Mouse (Mus musculus): ENCODE data around the gene Syt1. TPM values are rescaled to one million over a fixed set of nuclear protein-coding genes. Genes with fewer than 3 reads are reported as not detected.

The Syt1 gene
- polyA plus RNA-seq, 1 experiment from 2014 or later: 78.8 TPM

- H3K27ac ChIP-seq: no peak overlapping the region
- ATAC-seq (ENCODE audit: low FRiP score): no peak
- 64% methylated on average over 6 of the region's 6 CpGs for WGBS
- H3K36me3 ChIP-seq: no peaks in the 10 kb centered on the region
- no peaks in the 10 kb centered on the region for H3K27me3 ChIP-seq
- H3K9ac ChIP-seq: no peak overlapping the region
- H3K4me3 ChIP-seq: no peak overlapping the region
- no peak overlapping the region for H3K4me2 ChIP-seq
- no peaks in the 10 kb centered on the region for H3K9me3 ChIP-seq
- H3K4me1 ChIP-seq (replicated peaks): 0 out of 2 replicates have a peak, but pooled peaks cover 3% of the 10 kb centered on the region
Measured at GRCm38 (mm10) chr10:108815339-108815738, 195.4 kb downstream of the Syt1 start.

GRCm38 (mm10) chr10:108804380-108804779 lies 206.4 kb downstream of the Syt1 start:
- ATAC-seq (ENCODE audit: low FRiP score): no peak
- H3K4me1 ChIP-seq (replicated peaks): no peaks in the 10 kb centered on the region
- no peak overlapping the region for H3K4me2 ChIP-seq
- no peak overlapping the region for H3K27ac ChIP-seq
- no peaks in the 10 kb centered on the region for H3K27me3 ChIP-seq
- WGBS: 90% methylated on average over 1 of the region's 1 CpGs
- no peak overlapping the region for H3K4me3 ChIP-seq
- H3K36me3 ChIP-seq: no peaks in the 10 kb centered on the region
- no peaks in the 10 kb centered on the region for H3K9me3 ChIP-seq
- H3K9ac ChIP-seq: no peak overlapping the region

- 87% methylated on average over 7 of the region's 7 CpGs for WGBS
- Histone ChIP-seq H3K27me3 (no peaks in the 10 kb centered on the region), H3K9me3 (no peaks in the 10 kb centered on the region), H3K27ac (no peak overlapping the region), H3K4me1 (replicated peaks) (no peaks in the 10 kb centered on the region), H3K36me3 (no peaks in the 10 kb centered on the region), H3K9ac (no peak overlapping the region), H3K4me2 (no peak overlapping the region), H3K4me3 (no peak overlapping the region)
- ATAC-seq (ENCODE audit: low FRiP score): no peak
Measured at GRCm38 (mm10) chr10:108800776-108801175, 210.0 kb downstream of the Syt1 start.

GRCm38 (mm10) chr10:108798826-108799225 lies 212.0 kb downstream of the Syt1 start:
- ATAC-seq (ENCODE audit: low FRiP score): no peak
- Histone ChIP-seq H3K4me1 (replicated peaks) (no peaks in the 10 kb centered on the region), H3K9me3 (no peaks in the 10 kb centered on the region)

GRCm38 (mm10) chr10:108782817-108783216 lies 228.0 kb downstream of the Syt1 start:
- H3K9ac ChIP-seq: no peak overlapping the region
- WGBS: 74% methylated on average over 5 of the region's 5 CpGs
- no peak; the same call in 1 of the 2 replicates for ATAC-seq (ENCODE audit: low FRiP score)

More at GRCm38 (mm10) chr10:108798826-108799225, 212.0 kb downstream of the Syt1 start:
- Histone ChIP-seq H3K4me3 (no peak overlapping the region), H3K27me3 (no peaks in the 10 kb centered on the region), H3K4me2 (no peak overlapping the region), H3K27ac (no peak overlapping the region), H3K9ac (no peak overlapping the region), H3K36me3 (no peaks in the 10 kb centered on the region)
- 77% methylated on average over 4 of the region's 4 CpGs for WGBS

GRCm38 (mm10) chr10:108780614-108781013 lies 230.2 kb downstream of the Syt1 start:
- Histone ChIP-seq H3K4me1 (replicated peaks) (peaks cover 8% of the 10 kb centered on the region), H3K4me3 (no peak overlapping the region), H3K9ac (no peak overlapping the region), H3K27ac (no peak overlapping the region), H3K9me3 (no peaks in the 10 kb centered on the region), H3K27me3 (no peaks in the 10 kb centered on the region), H3K4me2 (no peak overlapping the region), H3K36me3 (no peaks in the 10 kb centered on the region)
- no peak for ATAC-seq (ENCODE audit: low FRiP score)
- 74% methylated on average over 3 of the region's 3 CpGs for WGBS

More at GRCm38 (mm10) chr10:108782817-108783216, 228.0 kb downstream of the Syt1 start:
- Histone ChIP-seq H3K27me3 (no peaks in the 10 kb centered on the region), H3K9me3 (no peaks in the 10 kb centered on the region), H3K36me3 (no peaks in the 10 kb centered on the region), H3K4me3 (no peak overlapping the region), H3K4me1 (replicated peaks) (no peaks in the 10 kb centered on the region; the same call in none of the 2 replicates), H3K27ac (no peak overlapping the region), H3K4me2 (no peak overlapping the region)

GRCm38 (mm10) chr10:108776735-108777134 lies 234.0 kb downstream of the Syt1 start:
- Histone ChIP-seq H3K4me1 (replicated peaks) (peaks cover 8% of the 10 kb centered on the region), H3K27me3 (no peaks in the 10 kb centered on the region), H3K9ac (no peak overlapping the region), H3K4me2 (no peak overlapping the region), H3K27ac (peak overlapping the region; percentile 66), H3K9me3 (no peaks in the 10 kb centered on the region), H3K36me3 (no peaks in the 10 kb centered on the region), H3K4me3 (no peak overlapping the region)
- ATAC-seq (ENCODE audit: low FRiP score): 0 out of 2 replicates have a peak, but pooled peaks have one; percentile 24
- WGBS: 18% methylated on average over 8 of the region's 8 CpGs

- ATAC-seq (ENCODE audit: low FRiP score): no peak
- Histone ChIP-seq H3K36me3 (no peaks in the 10 kb centered on the region), H3K4me1 (replicated peaks) (0 out of 2 replicates have a peak, but pooled peaks cover 5% of the 10 kb centered on the region), H3K9ac (no peak overlapping the region), H3K9me3 (no peaks in the 10 kb centered on the region), H3K4me3 (no peak overlapping the region), H3K27ac (no peak overlapping the region), H3K4me2 (no peak overlapping the region), H3K27me3 (no peaks in the 10 kb centered on the region)
- WGBS: 86% methylated on average over 6 of the region's 6 CpGs
Measured at GRCm38 (mm10) chr10:108771081-108771480, 239.7 kb downstream of the Syt1 start.

- no peaks in the 10 kb centered on the region for H3K9me3 ChIP-seq
- no peak overlapping the region for H3K4me3 ChIP-seq
- no peak for ATAC-seq (ENCODE audit: low FRiP score)
- H3K36me3 ChIP-seq: no peaks in the 10 kb centered on the region
- no peaks in the 10 kb centered on the region for H3K27me3 ChIP-seq
- H3K4me1 ChIP-seq (replicated peaks): peaks cover 17% of the 10 kb centered on the region
- H3K27ac ChIP-seq: no peak overlapping the region
- H3K4me2 ChIP-seq: no peak overlapping the region
- no peak overlapping the region for H3K9ac ChIP-seq
Measured at GRCm38 (mm10) chr10:108765564-108765963, 245.2 kb downstream of the Syt1 start.

- WGBS: 68% methylated on average over 6 of the region's 6 CpGs
- H3K27me3 ChIP-seq: no peaks in the 10 kb centered on the region
- no peak overlapping the region for H3K4me3 ChIP-seq
- no peak overlapping the region for H3K4me2 ChIP-seq
- no peak overlapping the region for H3K9ac ChIP-seq
- no peak overlapping the region for H3K27ac ChIP-seq
- H3K9me3 ChIP-seq: no peaks in the 10 kb centered on the region
- no peaks in the 10 kb centered on the region for H3K36me3 ChIP-seq
- ATAC-seq (ENCODE audit: low FRiP score): peak; percentile 74; the same call in 1 of the 2 replicates
- H3K4me1 ChIP-seq (replicated peaks): peaks cover 17% of the 10 kb centered on the region
Measured at GRCm38 (mm10) chr10:108763722-108764121, 247.1 kb downstream of the Syt1 start.

- ATAC-seq (ENCODE audit: low FRiP score): no peak
- no peak overlapping the region for H3K4me3 ChIP-seq
- no peak overlapping the region for H3K9ac ChIP-seq
- WGBS: 83% methylated on average over 2 of the region's 2 CpGs
- no peaks in the 10 kb centered on the region for H3K4me1 ChIP-seq (replicated peaks)
- H3K9me3 ChIP-seq: no peaks in the 10 kb centered on the region
- H3K4me2 ChIP-seq: no peak overlapping the region
- H3K27ac ChIP-seq: no peak overlapping the region
- H3K36me3 ChIP-seq: no peaks in the 10 kb centered on the region
- no peaks in the 10 kb centered on the region for H3K27me3 ChIP-seq
Measured at GRCm38 (mm10) chr10:108753304-108753703, 257.5 kb downstream of the Syt1 start.

- Histone ChIP-seq H3K4me1 (replicated peaks) (no peaks in the 10 kb centered on the region), H3K36me3 (no peaks in the 10 kb centered on the region), H3K9ac (no peak overlapping the region), H3K4me3 (no peak overlapping the region), H3K9me3 (no peaks in the 10 kb centered on the region), H3K4me2 (no peak overlapping the region), H3K27ac (no peak overlapping the region), H3K27me3 (no peaks in the 10 kb centered on the region)
- 92% methylated on average over 2 of the region's 2 CpGs for WGBS
- ATAC-seq (ENCODE audit: low FRiP score): no peak
Measured at GRCm38 (mm10) chr10:108743759-108744158, 267.0 kb downstream of the Syt1 start.

- H3K9ac ChIP-seq: no peak overlapping the region
- 0 out of 2 replicates have a peak, but pooled peaks cover 4% of the 10 kb centered on the region for H3K9me3 ChIP-seq
- H3K27me3 ChIP-seq: no peaks in the 10 kb centered on the region
- no peak overlapping the region for H3K4me2 ChIP-seq
- H3K36me3 ChIP-seq: no peaks in the 10 kb centered on the region
- H3K4me1 ChIP-seq (replicated peaks): no peaks in the 10 kb centered on the region
- ATAC-seq (ENCODE audit: low FRiP score): no peak
- WGBS: 73% methylated on average over 2 of the region's 2 CpGs
- no peak overlapping the region for H3K27ac ChIP-seq
- H3K4me3 ChIP-seq: no peak overlapping the region
Measured at GRCm38 (mm10) chr10:108733982-108734381, 276.8 kb downstream of the Syt1 start.
